Mouse (Mus musculus): Measurements from ENCODE around the gene Errfi1.

Gene Errfi1

GRCm38 (mm10) chr4:150882632-150883031 lies 28.9 kb downstream of the Errfi1 start:
- no peak for DNase-seq

- DNase-seq, result no peak
Measured at GRCm38 (mm10) chr4:150887903-150888302, 34.2 kb downstream of the Errfi1 start.

- no peak for DNase-seq
Measured at GRCm38 (mm10) chr4:150888492-150888891, 34.8 kb downstream of the Errfi1 start.

- no peak for DNase-seq
Measured at GRCm38 (mm10) chr4:150889273-150889954, 35.7 kb downstream of the Errfi1 start.

GRCm38 (mm10) chr4:150889955-150890315 lies 36.2 kb downstream of the Errfi1 start:
- DNase-seq, result no peak

GRCm38 (mm10) chr4:150891308-150891707 lies 37.6 kb downstream of the Errfi1 start:
- no peak for DNase-seq

GRCm38 (mm10) chr4:150894718-150895501 lies 41.2 kb downstream of the Errfi1 start:
- no peak for DNase-seq

GRCm38 (mm10) chr4:150896896-150897624 lies 43.3 kb downstream of the Errfi1 start:
- no peak for DNase-seq

GRCm38 (mm10) chr4:150898716-150899365 lies 45.1 kb downstream of the Errfi1 start:
- DNase-seq, result peak; percentile 36

- DNase-seq, result no peak
Measured at GRCm38 (mm10) chr4:150900486-150900885, 46.8 kb downstream of the Errfi1 start.

GRCm38 (mm10) chr4:150901651-150902050 lies 47.9 kb downstream of the Errfi1 start:
- DNase-seq, result peak; percentile 42

GRCm38 (mm10) chr4:150902062-150902461 lies 48.3 kb downstream of the Errfi1 start:
- no peak for DNase-seq

- no peak for DNase-seq
Measured at GRCm38 (mm10) chr4:150903091-150903742, 49.5 kb downstream of the Errfi1 start.

GRCm38 (mm10) chr4:150907099-150907498 lies 53.4 kb downstream of the Errfi1 start:
- no peak for DNase-seq

GRCm38 (mm10) chr4:150908512-150908911 lies 54.8 kb downstream of the Errfi1 start:
- peak; percentile 42 for DNase-seq

GRCm38 (mm10) chr4:150909451-150910156 lies 55.9 kb downstream of the Errfi1 start:
- peak; percentile 98 for DNase-seq

- DNase-seq, result no peak
Measured at GRCm38 (mm10) chr4:150910164-150910951, 56.6 kb downstream of the Errfi1 start.

- DNase-seq, result no peak
Measured at GRCm38 (mm10) chr4:150913743-150914142, 60.0 kb downstream of the Errfi1 start.

- peak; percentile 96 for DNase-seq
Measured at GRCm38 (mm10) chr4:150914290-150914733, 60.6 kb downstream of the Errfi1 start, which contains the start of the genes Park7 and Tnfrsf9. TSS of gene Park7 (minus strand) at chr4:150914437. TSS of gene Tnfrsf9 (plus strand) at chr4:150914562.

- peak; percentile 56 for DNase-seq
Measured at GRCm38 (mm10) chr4:150915181-150915906, 61.6 kb downstream of the Errfi1 start.
